Mouse (Mus musculus) adrenal gland, adult (tissue): ENCODE measurements around the gene 4930558K02Rik.
A peak's percentile ranks its signal among the peaks of the same experiment; 100 is the strongest.

Experiments
- DNase-seq, 2 experiments: peaks; one replicate each; pipeline ENCODE4 v3.0.0; 2022 to 2023; ENCODE audit warnings: low spot score in 1 of 2; ENCODE audit not compliant: inconsistent age in 2 of 2

The 4930558K02Rik gene

DNA sequence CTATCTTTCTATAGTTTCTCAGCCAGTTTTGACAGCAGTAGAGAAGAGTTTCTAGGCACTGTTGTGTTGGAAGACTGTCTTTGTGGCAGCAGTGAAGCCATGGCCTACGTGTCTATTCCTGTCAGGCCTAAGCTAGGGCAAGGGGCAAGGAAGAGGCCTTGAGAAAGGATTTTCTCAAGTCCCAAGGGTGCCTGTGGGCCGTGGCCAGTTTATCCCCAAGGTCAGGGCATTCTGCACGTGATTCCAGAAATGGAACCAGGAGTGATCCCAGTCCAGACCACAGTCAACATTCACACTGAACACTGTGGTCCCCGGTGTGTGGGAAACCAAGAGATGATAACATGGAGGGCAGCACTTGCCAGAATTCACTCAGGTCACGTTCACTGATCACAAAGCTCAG, 23.6 kb downstream of the 4930558K02Rik start:
- no peak for DNase-seq

DNA sequence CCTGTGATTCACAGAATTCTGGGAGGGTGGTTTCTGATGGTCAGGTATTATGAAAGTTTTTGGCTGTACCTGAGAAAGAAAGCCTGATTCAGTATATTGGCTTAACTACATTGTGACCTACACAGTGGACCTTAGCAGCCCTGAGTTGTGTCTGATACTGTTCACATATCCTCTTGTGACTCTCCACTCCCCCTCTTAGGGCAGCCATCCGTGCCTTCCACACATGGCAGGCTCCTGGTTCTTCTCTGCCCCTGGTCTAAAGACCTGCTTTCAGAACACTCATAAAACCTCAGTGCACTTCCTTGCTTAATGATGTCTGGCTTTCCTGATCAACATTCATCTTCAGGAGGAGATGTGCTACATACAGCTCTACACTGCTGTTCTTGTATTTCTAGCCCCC, 26.8 kb downstream of the 4930558K02Rik start:
- no peak for DNase-seq

- DNase-seq = no peak
Measured at GRCm38 (mm10) chr1:161951009-161951779, 28.2 kb downstream of the 4930558K02Rik start.

- no peak for DNase-seq
Measured at GRCm38 (mm10) chr1:161942082-161942481, 37.4 kb downstream of the 4930558K02Rik start.

GRCm38 (mm10) chr1:161932286-161932685, 47.1 kb downstream of the 4930558K02Rik start:
- no peak for DNase-seq

DNA sequence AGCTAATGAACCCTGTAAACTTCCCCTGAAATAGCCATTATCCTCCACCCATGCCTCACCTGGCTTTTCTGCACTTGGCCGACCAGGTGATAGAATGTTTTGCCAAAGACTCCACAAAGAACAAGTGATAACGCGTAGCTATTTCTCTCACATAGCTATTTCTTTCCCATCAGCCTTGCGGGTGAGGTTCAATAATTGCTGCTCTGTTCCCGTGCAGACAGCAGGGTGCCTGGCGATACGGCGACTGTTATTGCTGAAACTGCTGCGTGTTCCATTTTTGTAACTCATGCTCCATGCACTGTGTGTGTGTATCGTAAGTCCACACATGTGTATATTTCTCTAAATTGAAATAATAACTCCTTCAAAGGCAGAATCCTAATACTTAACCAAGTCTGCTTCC, 47.6 kb downstream of the 4930558K02Rik start:
- DNase-seq = no peak

- DNase-seq = no peak
Measured at GRCm38 (mm10) chr1:161931313-161931712, 48.1 kb downstream of the 4930558K02Rik start.

GRCm38 (mm10) chr1:161927976-161928375, 51.5 kb downstream of the 4930558K02Rik start:
- no peak for DNase-seq

- peak in 1 of 2 experiments; percentile 34 for DNase-seq
Measured at GRCm38 (mm10) chr1:161925281-161925805, 54.1 kb downstream of the 4930558K02Rik start.

DNA sequence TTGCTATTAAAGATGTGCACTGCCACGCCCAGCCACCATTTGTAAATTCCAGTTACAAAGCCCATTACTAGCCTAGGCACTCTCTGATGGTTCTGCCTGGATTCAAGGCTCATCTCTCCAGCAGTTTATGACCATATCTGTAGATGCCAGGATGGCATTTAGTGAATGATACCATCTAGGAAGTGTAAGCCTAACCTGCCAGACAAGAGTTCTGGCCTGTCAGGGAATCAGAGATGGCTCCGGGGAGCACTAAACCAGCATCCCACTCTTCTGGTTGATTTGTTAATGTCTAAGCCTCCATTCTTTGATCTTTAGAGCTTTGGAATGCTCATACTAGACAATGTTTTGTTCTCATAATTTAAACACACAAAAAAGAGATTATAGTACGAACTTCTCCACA, 55.1 kb downstream of the 4930558K02Rik start:
- no peak for DNase-seq

DNA sequence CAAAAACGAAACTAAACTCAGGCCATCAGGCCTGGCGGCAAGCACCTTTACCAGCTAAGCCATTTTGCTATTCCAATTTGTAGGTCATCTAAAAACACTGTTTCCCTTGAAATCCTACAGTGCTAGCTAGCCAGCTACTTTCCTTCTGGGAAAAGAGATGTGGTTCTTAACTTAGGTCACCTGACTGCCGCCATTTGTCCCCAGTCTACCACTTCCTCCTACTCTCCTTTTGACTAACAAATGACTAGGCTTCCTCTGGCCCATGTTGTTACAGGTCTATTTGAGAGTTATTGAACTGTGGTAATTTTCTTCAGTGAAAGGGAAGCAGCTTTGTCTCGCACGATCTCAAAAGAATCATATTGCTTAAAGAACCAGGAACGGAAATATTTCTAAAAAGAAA, 57.5 kb downstream of the 4930558K02Rik start:
- DNase-seq = no peak

DNA sequence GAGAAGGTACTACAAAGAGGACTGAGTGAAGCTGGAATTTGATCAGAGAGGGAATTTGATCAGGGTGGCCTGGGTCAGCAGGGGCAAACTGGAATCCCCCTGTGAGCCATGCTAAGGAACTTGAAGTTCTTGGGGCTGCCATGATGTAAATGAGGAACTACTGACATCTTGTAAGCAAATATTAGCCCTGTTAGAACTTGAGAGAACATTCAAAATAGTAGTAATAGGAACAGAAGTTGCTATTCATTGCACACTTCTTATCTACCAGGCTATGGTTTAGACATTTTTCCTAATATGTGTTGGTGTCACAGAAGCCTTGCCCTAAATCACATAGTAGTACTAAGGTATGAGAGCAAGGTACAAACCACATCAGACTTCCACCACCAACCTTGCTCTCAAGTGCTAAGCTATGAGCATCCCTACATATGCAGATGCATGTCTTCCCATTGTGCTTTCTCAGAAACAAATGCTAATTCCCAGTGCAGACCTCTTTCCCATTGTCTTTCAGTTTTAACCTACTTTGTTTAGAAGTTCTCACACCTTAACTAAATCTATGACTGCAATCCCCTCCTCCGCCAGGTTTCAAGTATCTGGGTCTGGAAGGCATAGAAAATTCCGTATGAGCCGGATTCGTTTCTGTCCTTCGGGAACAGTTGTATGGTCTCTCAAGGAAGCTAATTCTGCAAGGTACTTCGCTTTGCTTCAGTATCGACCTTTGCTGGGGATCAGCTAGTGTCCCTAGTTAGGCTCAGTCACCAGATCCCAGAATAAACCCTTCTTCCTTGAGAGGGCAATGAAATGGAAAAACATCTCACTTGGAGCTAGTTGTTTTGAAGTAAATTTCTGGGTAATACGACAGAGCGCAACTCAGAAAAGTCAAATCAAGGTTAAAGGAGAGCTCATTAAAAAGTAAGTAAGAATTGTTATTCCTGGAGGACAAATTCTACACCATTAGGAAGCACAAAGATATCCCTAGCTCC, 58.7 kb downstream of the 4930558K02Rik start:
- no peak for DNase-seq

DNA sequence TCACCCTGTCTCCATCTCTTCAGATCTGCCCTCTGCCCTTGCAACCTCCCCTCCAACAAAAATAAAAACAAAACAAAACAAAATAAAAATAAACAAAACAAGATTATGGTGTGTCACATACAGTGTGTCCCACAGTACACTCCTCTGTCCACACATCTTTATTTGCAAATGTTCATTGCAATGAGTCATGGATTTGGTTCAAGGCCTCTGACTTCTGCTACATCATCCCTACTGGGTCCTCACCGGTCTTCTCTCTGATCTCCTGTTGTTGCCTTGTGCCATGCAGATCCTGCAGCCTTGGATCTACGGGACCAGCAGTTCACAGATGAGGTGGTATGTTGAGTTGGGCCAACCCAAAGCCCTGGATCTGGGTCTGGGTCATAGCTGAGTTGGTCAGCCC, 59.8 kb downstream of the 4930558K02Rik start:
- no peak for DNase-seq

DNA sequence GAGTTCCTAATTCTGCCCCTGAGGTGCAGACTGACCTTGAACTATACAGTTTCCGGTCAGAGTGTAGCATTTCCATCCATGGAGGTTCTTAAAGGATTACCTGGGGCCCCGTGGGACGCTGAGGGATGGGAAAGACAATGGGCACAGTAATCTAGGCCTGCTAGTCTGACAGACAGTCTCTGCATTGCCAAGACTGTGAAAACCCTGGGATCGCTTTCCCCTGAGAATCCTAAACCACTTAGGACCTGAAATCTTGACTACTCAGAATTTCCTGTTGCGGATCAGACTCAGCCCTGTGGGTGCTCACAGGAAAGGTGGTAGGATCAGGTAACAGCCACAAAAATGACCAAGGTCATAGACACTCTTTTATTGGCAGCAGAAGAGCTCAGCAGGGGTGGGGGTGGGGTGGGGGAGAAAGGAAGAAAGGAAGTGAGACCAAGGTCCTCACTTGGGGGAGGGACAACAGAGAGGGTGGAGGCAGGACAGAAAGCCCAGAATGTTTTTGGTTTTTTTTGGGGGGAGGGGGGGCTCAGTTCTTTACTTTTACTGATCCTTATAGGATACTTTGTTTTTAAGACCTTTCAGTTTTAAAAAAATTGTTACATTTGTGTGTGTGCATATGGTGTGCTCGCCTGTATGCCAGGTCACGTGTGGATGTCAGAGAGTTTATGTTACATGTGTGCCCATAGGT, 60.6 kb downstream of the 4930558K02Rik start:
- DNase-seq = no peak

- no peak for DNase-seq
Measured at GRCm38 (mm10) chr1:161917940-161918484, 61.4 kb downstream of the 4930558K02Rik start.

- DNase-seq = no peak
Measured at GRCm38 (mm10) chr1:161916036-161916435, 63.4 kb downstream of the 4930558K02Rik start.

GRCm38 (mm10) chr1:161913648-161913984, 65.8 kb downstream of the 4930558K02Rik start:
- DNase-seq = peak in 1 of 2 experiments; percentile 27

DNA sequence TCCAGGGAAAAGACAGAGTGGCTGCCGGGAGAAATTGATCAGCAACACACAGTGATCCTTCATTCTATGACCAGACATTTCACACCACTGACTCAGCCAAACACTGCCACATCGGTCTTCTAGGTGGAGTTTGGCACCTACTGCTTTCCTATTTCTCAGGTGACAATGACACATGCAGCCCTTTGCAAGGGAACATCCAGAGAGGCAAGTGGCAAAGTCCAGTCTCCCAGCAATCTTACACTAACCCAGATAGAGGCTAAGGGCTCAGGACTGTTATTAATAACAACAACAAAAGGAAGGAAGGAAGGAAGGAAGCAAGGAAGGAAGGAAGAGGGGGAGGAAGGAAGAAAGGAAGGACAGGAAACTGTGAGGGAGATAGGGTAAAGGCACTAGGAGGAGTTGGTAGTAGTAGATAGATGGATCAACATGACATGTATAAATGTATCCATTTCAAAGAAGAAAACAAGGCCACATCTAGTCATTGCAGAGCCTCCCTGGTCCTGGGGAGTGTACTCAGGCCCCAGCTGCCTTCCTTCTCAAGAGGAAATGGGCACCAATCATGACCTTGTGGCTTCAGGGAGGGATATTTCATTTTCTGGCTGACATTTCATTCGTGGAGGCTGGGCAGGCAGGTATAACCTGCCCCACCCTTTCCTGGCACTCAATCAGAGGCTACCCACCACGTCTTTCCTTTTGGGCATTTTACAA, 66.3 kb downstream of the 4930558K02Rik start:
- peak in 1 of 2 experiments; percentile 68 for DNase-seq

- no peak for DNase-seq
Measured at GRCm38 (mm10) chr1:161909074-161909473, 70.4 kb downstream of the 4930558K02Rik start.

- peak; percentile 28 to 34 for DNase-seq
Measured at GRCm38 (mm10) chr1:161907795-161908457, 71.5 kb downstream of the 4930558K02Rik start.
